Mouse (Mus musculus): ENCODE results near the gene Akr1b10.

DNA sequence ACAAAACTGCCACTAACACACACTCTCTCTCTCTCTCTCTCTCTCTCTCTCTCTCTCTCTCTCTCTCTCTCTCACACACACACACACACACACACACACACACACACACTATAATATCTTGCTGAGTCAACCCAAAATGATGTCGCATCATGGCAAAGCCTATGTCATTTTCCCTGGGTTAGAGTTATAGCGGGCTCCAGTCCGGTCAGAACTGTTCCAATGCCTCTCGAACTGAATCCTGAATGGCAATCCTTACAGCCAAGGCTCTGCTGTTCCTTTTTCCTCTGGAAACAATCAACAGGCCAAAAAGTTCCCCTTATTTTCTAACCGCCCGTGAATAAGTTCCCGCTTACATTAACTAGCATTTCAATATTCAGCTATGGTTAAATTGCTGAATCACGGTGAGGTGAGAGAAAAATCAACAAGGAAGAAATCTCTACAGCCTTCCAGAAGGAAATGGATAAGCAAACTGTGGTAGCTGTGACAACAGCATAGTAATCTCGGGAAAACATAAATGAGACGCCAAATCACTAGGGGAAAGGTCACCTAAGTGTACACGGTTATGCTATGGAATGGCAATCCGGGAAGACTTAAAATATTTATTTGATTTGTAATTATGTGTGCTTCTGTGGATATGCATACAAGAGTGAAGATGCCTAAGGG lies 33.9 kb upstream of the Akr1b10 start:
- TF ChIP-seq GATA1 (IDR thresholded peaks at IDR 0.05; ENCODE audit: low read length) (no peak), TAL1 (IDR thresholded peaks at IDR 0.05; ENCODE audit: low read length) (no peak)

Data from erythroblast, embryonic 14.5 days (primary cell).